Mouse (Mus musculus) Patski (cell line): ENCODE measurements at regions not wholly inside any gene's neighbourhood (a gene's known extent, or its start where the extent isn't known, plus 50 kb on each side); places are given as distances from the start of the nearest gene placed in this dataset.

Source experiments
- ATAC-seq: fragments of 100-300 bp; one replicate; pipeline ENCODE4 v1.8.0; 2021
- CTCF ChIA-PET: fragments of 350-600 bp; sonication (Branson Sonifier 250); formaldehyde crosslinking; loops from one replicate; lab custom pipeline; 2022; ENCODE audit warnings: inconsistent platforms; lab: Charles Lee
- POLR2A ChIA-PET: fragments of 350-600 bp; sonication (Branson Sonifier 250); formaldehyde crosslinking; loops from one replicate; lab custom pipeline; 2022; ENCODE audit warnings: antibody characterized with exemption, inconsistent platforms; lab: Charles Lee
- DNase-seq: peaks from one replicate; pipeline ENCODE4 v3.0.0-alpha.2; 2011; ENCODE audit warnings: low read depth, low spot score
- H3K27me3 ChIP-seq: fragments of 371-371 bp; one replicate; pipeline ENCODE4 v1.5.1; 2021
- CTCF ChIP-seq: fragments of 100-300 bp; IDR thresholded peaks from one replicate; pipeline ENCODE4 v1.5.1; 2021
- in situ Hi-C: fragments of 300-500 bp; cut with MboI; formaldehyde crosslinking; loops from 3 replicates; pipeline ENCODE4 v1.11.1; 2018; ENCODE audit warnings: low pct_unique_long_range_greater_than_20kb, mixed read lengths

GRCm38 (mm10) chr1:165054245-165054644 is 106.3 kb downstream of the Tbx19 start:
- POLR2A ChIA-PET: no interaction called here
- no peak for ATAC-seq
- CTCF ChIA-PET: no interaction called here
- TF ChIP-seq CTCF: no peak
- H3K27me3 ChIP-seq: no peaks in the 10 kb centered on the region
- DNase-seq: no peak
- in situ Hi-C loops: no loop called here

- no peak for TF ChIP-seq CTCF
- POLR2A ChIA-PET: no interaction called here
Measured at GRCm38 (mm10) chr1:165051294-165051693, 109.3 kb downstream of the Tbx19 start.

GRCm38 (mm10) chr1:165050176-165050575 is 110.4 kb downstream of the Tbx19 start:
- ChIA-PET POLR2A (no interaction called here), CTCF (no interaction called here)
- DNase-seq (no peak), ATAC-seq (no peak)
- in situ Hi-C loops: no loop called here
- H3K27me3 ChIP-seq: no peaks in the 10 kb centered on the region
- TF ChIP-seq CTCF: no peak

More at GRCm38 (mm10) chr1:165051294-165051693, 109.3 kb downstream of the Tbx19 start:
- CTCF ChIA-PET: no interaction called here
- DNase-seq: no peak
- ATAC-seq: no peak
- in situ Hi-C loops: no loop called here
- no peaks in the 10 kb centered on the region for H3K27me3 ChIP-seq

- DNase-seq (peak; percentile 27), ATAC-seq (peak; percentile 94)
- no peaks in the 10 kb centered on the region for H3K27me3 ChIP-seq
- ChIA-PET CTCF (no interaction called here), POLR2A (no interaction called here)
- in situ Hi-C loops: no loop called here
- TF ChIP-seq CTCF: no peak
Measured at GRCm38 (mm10) chr1:165046637-165047036, 111.3 kb upstream of the Xcl1 start.

- DNase-seq: peak; percentile 28
- ChIA-PET POLR2A (no interaction called here), CTCF (interaction anchor here (0.9 kb wide), 1 partner anchor 37 kb away, joined by 3 read pairs; no protein-coding TSS in a partner anchor)
- TF ChIP-seq CTCF: no peak
- in situ Hi-C loops: no loop called here
- peak; percentile 59 for ATAC-seq
- no peaks in the 10 kb centered on the region for H3K27me3 ChIP-seq
Measured at GRCm38 (mm10) chr1:165046056-165046455, 110.7 kb upstream of the Xcl1 start.

- DNase-seq: no peak
- POLR2A ChIA-PET: interaction anchor here (0.6 kb wide), 1 partner anchor 55 kb away, joined by 3 read pairs; no protein-coding TSS in a partner anchor
Measured at GRCm38 (mm10) chr1:165043361-165043760, 108.0 kb upstream of the Xcl1 start.

GRCm38 (mm10) chr1:165042105-165042504 is 106.8 kb upstream of the Xcl1 start:
- TF ChIP-seq CTCF: no peak
- ATAC-seq: no peak
- no peaks in the 10 kb centered on the region for H3K27me3 ChIP-seq

More at GRCm38 (mm10) chr1:165043361-165043760, 108.0 kb upstream of the Xcl1 start:
- H3K27me3 ChIP-seq: no peaks in the 10 kb centered on the region
- CTCF ChIA-PET: no interaction called here
- TF ChIP-seq CTCF: no peak
- no peak for ATAC-seq
- in situ Hi-C loops: no loop called here

GRCm38 (mm10) chr1:165036631-165037030 is 101.3 kb upstream of the Xcl1 start:
- no peak for DNase-seq
- ChIA-PET POLR2A (no interaction called here), CTCF (interaction anchor here (1.2 to 1.6 kb wide), 2 partner anchors 96 to 720 kb away, joined by 3 to 4 read pairs; no protein-coding TSS in a partner anchor)
- no peak for TF ChIP-seq CTCF
- ATAC-seq: no peak
- H3K27me3 ChIP-seq: no peaks in the 10 kb centered on the region
- in situ Hi-C loops: no loop called here

More at GRCm38 (mm10) chr1:165042105-165042504, 106.8 kb upstream of the Xcl1 start:
- CTCF ChIA-PET: interaction anchor here (1.2 kb wide), 1 partner anchor 100 kb away, joined by 3 read pairs; no protein-coding TSS in a partner anchor
- POLR2A ChIA-PET: no interaction called here
- in situ Hi-C loops: no loop called here
- no peak for DNase-seq

- DNase-seq: no peak
- no peaks in the 10 kb centered on the region for H3K27me3 ChIP-seq
- CTCF ChIA-PET: interaction anchor here (0.8 to 1.6 kb wide), 3 partner anchors 11 to 719 kb away, joined by 3 to 4 read pairs (median 3); no protein-coding TSS in a partner anchor
- no peak for ATAC-seq
- TF ChIP-seq CTCF: peak; percentile 71
- POLR2A ChIA-PET: no interaction called here
- in situ Hi-C loops: no loop called here
Measured at GRCm38 (mm10) chr1:165035618-165036017, 100.3 kb upstream of the Xcl1 start.

- in situ Hi-C loops: no loop called here
- CTCF ChIA-PET: no interaction called here
- POLR2A ChIA-PET: no interaction called here
- no peaks in the 10 kb centered on the region for H3K27me3 ChIP-seq
- DNase-seq: no peak
- no peak for ATAC-seq
- TF ChIP-seq CTCF: no peak
Measured at GRCm38 (mm10) chr1:165020960-165021563, 85.7 kb upstream of the Xcl1 start.

- ChIA-PET POLR2A (interaction anchor here (0.6 kb wide), 1 partner anchor 645 kb away, joined by 4 read pairs; no protein-coding TSS in a partner anchor), CTCF (no interaction called here)
- DNase-seq: no peak
- ATAC-seq: peak; percentile 44
- H3K27me3 ChIP-seq: peaks cover 4% of the 10 kb centered on the region
- in situ Hi-C loops: no loop called here
- TF ChIP-seq CTCF: no peak
Measured at GRCm38 (mm10) chr1:165018692-165019309, 83.5 kb upstream of the Xcl1 start.
